Mouse (Mus musculus) kidney, postnatal 0 days (tissue): Measurements from ENCODE around the gene Fbn1. TPM values are rescaled to one million over a fixed set of nuclear protein-coding genes. Genes with fewer than 3 reads are reported as not detected.

ENCODE experiments used
- ATAC-seq: fragments of 200-750 bp; cut with Nextera tagmentation; replicated peaks from 2 replicates; pipeline ENCODE4 v1.8.0; 2017; ENCODE audit warnings: low read depth, moderate number of reproducible peaks, moderate TSS enrichment, moderate library complexity; ENCODE audit not compliant: low FRiP score
- DNase-seq: peaks from one replicate; pipeline ENCODE4 v3.0.0-alpha.2; 2016; ENCODE audit warnings: low spot score
- H3K27ac ChIP-seq: fragments of 300-500 bp; sonication (generic); 2 replicates; pipeline ENCODE4 v1.5.1; 2014; ENCODE audit warnings: mild to moderate bottlenecking
- H3K27me3 ChIP-seq: fragments of 300-500 bp; sonication (generic); 2 replicates; pipeline ENCODE4 v1.6.1; 2014; ENCODE audit warnings: low read length, mixed read lengths; ENCODE audit not compliant: insufficient read depth
- H3K36me3 ChIP-seq: fragments of 300-500 bp; sonication (generic); 2 replicates; pipeline ENCODE4 v1.6.1; 2014; ENCODE audit warnings: low read length, mixed read lengths; ENCODE audit not compliant: insufficient read depth
- H3K4me1 ChIP-seq: fragments of 300-500 bp; sonication (generic); replicated peaks from 2 replicates; pipeline ENCODE4 v1.6.1; 2014; ENCODE audit warnings: antibody characterized with exemption, low read length, mixed read lengths; ENCODE audit not compliant: insufficient read depth
- H3K4me2 ChIP-seq: fragments of 300-500 bp; sonication (generic); 2 replicates; pipeline ENCODE4 v1.6.1; 2014; ENCODE audit warnings: mild to moderate bottlenecking, low read length, moderate library complexity, mixed read lengths
- H3K4me3 ChIP-seq: fragments of 300-500 bp; sonication (generic); replicated peaks from 2 replicates; pipeline ENCODE4 v1.5.1; 2014; ENCODE audit warnings: low read depth, low read length
- H3K9ac ChIP-seq: fragments of 300-500 bp; sonication (generic); 2 replicates; pipeline ENCODE4 v1.6.1; 2014; ENCODE audit warnings: low read depth, low read length
- H3K9me3 ChIP-seq: fragments of 300-500 bp; sonication (generic); replicated peaks from 2 replicates; pipeline ENCODE4 v1.6.1; 2016; ENCODE audit warnings: low read length, inconsistent platforms, mixed read lengths
- CTCF ChIP-seq: IDR thresholded peaks from 2 replicates; pipeline ENCODE4 v1.5.1; 2016; ENCODE audit warnings: antibody characterized with exemption, low read depth, mild to moderate bottlenecking, moderate library complexity
- WGBS: fragments of 180-500 bp; shearing (Covaris S2); extraction: QIAGEN DNeasy Blood & Tissue Kit; methylation state at CpG from one replicate; pipeline ENCODE4 v1.1.7; 2014; 5-methylcytosine and 5-hydroxymethylcytosine counted together
- polyA plus RNA-seq: library from polyadenylated mRNA; unstranded; fragments of >200 nt; fragmentation: Nextera tagmentation; extraction: Ambion mirVana; gene quantifications from 2 replicates; pipeline ENCODE4 v1.2.1, GENCODE M21; 2015

Fbn1 gene
- polyA plus RNA-seq, 1 experiment from 2014 or later = 13.2 TPM

GRCm38 (mm10) chr2:125295526-125295925, 212.3 kb downstream of the Fbn1 start:
- 84% methylated on average over 3 of the region's 3 CpGs for WGBS
- no peaks in the 10 kb centered on the region for H3K36me3 ChIP-seq
- no peak for TF ChIP-seq CTCF
- H3K4me1 ChIP-seq = no peaks in the 10 kb centered on the region
- DNase-seq (no peak), ATAC-seq (no peak)
- H3K9ac ChIP-seq = no peak overlapping the region
- no peak overlapping the region for H3K27ac ChIP-seq
- no peaks in the 10 kb centered on the region for H3K9me3 ChIP-seq
- no peak overlapping the region for H3K4me2 ChIP-seq
- no peaks in the 10 kb centered on the region for H3K27me3 ChIP-seq
- no peak overlapping the region for H3K4me3 ChIP-seq

GRCm38 (mm10) chr2:125293969-125294491, 213.8 kb downstream of the Fbn1 start:
- Histone ChIP-seq H3K36me3 (no peaks in the 10 kb centered on the region), H3K9ac (no peak overlapping the region), H3K4me2 (no peak overlapping the region), H3K27me3 (no peaks in the 10 kb centered on the region), H3K4me3 (no peak overlapping the region), H3K9me3 (no peaks in the 10 kb centered on the region), H3K27ac (no peak overlapping the region), H3K4me1 (no peaks in the 10 kb centered on the region)
- WGBS = 79% methylated on average over 5 of the region's 5 CpGs
- no peak for TF ChIP-seq CTCF
- no peak for DNase-seq
- no peak for ATAC-seq

- H3K27ac ChIP-seq = no peak overlapping the region
- no peak for DNase-seq
Observed at GRCm38 (mm10) chr2:125292616-125293015, 215.2 kb downstream of the Fbn1 start.

GRCm38 (mm10) chr2:125291101-125291500, 216.7 kb downstream of the Fbn1 start:
- no peaks in the 10 kb centered on the region for H3K4me1 ChIP-seq
- DNase-seq (no peak), ATAC-seq (no peak)
- no peaks in the 10 kb centered on the region for H3K36me3 ChIP-seq
- H3K4me3 ChIP-seq = no peak overlapping the region
- H3K9ac ChIP-seq = no peak overlapping the region
- H3K4me2 ChIP-seq = no peak overlapping the region
- 80% methylated on average over 1 of the region's 1 CpGs for WGBS
- H3K9me3 ChIP-seq = no peaks in the 10 kb centered on the region
- no peak for TF ChIP-seq CTCF
- H3K27me3 ChIP-seq = no peaks in the 10 kb centered on the region
- H3K27ac ChIP-seq = no peak overlapping the region

More at GRCm38 (mm10) chr2:125292616-125293015, 215.2 kb downstream of the Fbn1 start:
- TF ChIP-seq CTCF = no peak
- no peak for ATAC-seq
- Histone ChIP-seq H3K9ac (no peak overlapping the region), H3K4me2 (no peak overlapping the region), H3K4me1 (no peaks in the 10 kb centered on the region), H3K9me3 (no peaks in the 10 kb centered on the region), H3K27me3 (no peaks in the 10 kb centered on the region), H3K36me3 (no peaks in the 10 kb centered on the region), H3K4me3 (no peak overlapping the region)
- WGBS = 73% methylated on average over 7 of the region's 7 CpGs

GRCm38 (mm10) chr2:125290197-125290965, 217.4 kb downstream of the Fbn1 start:
- no peak overlapping the region for H3K9ac ChIP-seq
- H3K4me3 ChIP-seq = no peak overlapping the region
- DNase-seq (no peak), ATAC-seq (no peak)
- H3K4me1 ChIP-seq = no peaks in the 10 kb centered on the region
- TF ChIP-seq CTCF = no peak
- no peak overlapping the region for H3K4me2 ChIP-seq
- no peaks in the 10 kb centered on the region for H3K9me3 ChIP-seq
- no peaks in the 10 kb centered on the region for H3K36me3 ChIP-seq
- no peak overlapping the region for H3K27ac ChIP-seq
- no peaks in the 10 kb centered on the region for H3K27me3 ChIP-seq
- 75% methylated on average over 10 of the region's 10 CpGs for WGBS

- 79% methylated on average over 4 of the region's 4 CpGs for whole genome bisulfite sequencing
- ATAC-seq = no peak
Observed at GRCm38 (mm10) chr2:125285777-125286176, 222.0 kb downstream of the Fbn1 start.

More at GRCm38 (mm10) chr2:125285777-125286176, 222.0 kb downstream of the Fbn1 start:
- DNase-seq = no peak
- Histone ChIP-seq H3K9me3 (no peaks in the 10 kb centered on the region), H3K9ac (no peak overlapping the region), H3K4me1 (no peaks in the 10 kb centered on the region; the same call in 1 of the 2 replicates), H3K4me3 (no peak overlapping the region), H3K27ac (no peak overlapping the region), H3K36me3 (no peaks in the 10 kb centered on the region), H3K4me2 (no peak overlapping the region), H3K27me3 (no peaks in the 10 kb centered on the region)
- TF ChIP-seq CTCF = no peak
